In the genomic region with DNA sequence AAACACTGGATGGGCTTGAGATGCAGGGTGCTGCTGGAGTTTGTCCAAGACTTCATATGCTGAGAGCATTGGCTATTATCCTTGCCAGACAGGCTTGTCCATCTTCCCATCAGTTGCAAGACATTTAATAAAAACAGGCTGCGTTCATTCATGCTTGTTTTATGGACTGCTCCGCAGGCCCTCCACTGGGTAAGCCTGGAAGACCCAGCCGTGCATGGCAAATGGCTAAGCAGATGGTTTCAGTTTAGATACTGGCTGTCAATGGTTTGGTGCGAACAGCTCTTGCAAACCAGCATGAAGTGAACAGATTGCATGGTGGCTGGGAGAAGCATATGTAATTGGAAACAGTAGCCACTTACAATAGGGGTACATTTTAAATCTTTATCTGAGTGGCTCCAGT, we compare ENCODE assay signal across 8 mouse cellular contexts.
DNase-seq lines count a peak whose midpoint lies in the region; ATAC-seq lines count a peak whose summit lies in the region.

No protein-coding gene starts in this region.

- whole genome bisulfite sequencing in forebrain, embryonic 14.5 days, result 39% methylated on average over 4 of the region's 4 CpGs
- whole genome bisulfite sequencing in intestine, embryonic 15.5 days, result 62% methylated on average over 4 of the region's 4 CpGs
- 15% methylated on average over 4 of the region's 4 CpGs for WGBS in kidney, embryonic 16.5 days

- H3K9me3 ChIP-seq in forebrain, embryonic 14.5 days (replicated peaks; ENCODE audit: control insufficient read depth, low read length), result no peaks in the 10 kb centered on the region
- no peaks in the 10 kb centered on the region for H3K9me3 ChIP-seq in intestine, embryonic 15.5 days
- no peaks in the 10 kb centered on the region for H3K9me3 ChIP-seq in kidney, embryonic 16.5 days (ENCODE audit: low read length)

- DNase-seq in heart, postnatal 4 days, result peak; percentile 9
- no peak for DNase-seq in heart, adult 9 months (ENCODE audit: low spot score in 2 of 2)
- peak; percentile 94 for DNase-seq in forebrain, embryonic 14.5 days (ENCODE audit: low spot score)
- DNase-seq in layer of hippocampus, postnatal 14 days (ENCODE audit: low spot score in 2 of 2), result peak; percentile 60 to 91
- DNase-seq in right cerebral cortex, postnatal 10 days (ENCODE audit: low spot score in 2 of 2), result peak; percentile 67 to 79
- DNase-seq in heart, adult 11 months, result no peak

- H3K4me2 ChIP-seq in forebrain, embryonic 14.5 days (ENCODE audit: low read length), result no peak overlapping the region
- H3K4me2 ChIP-seq in intestine, embryonic 15.5 days (replicated peaks), result no peak overlapping the region
- H3K4me2 ChIP-seq in kidney, embryonic 16.5 days (replicated peaks; ENCODE audit: low read depth, low read length), result no peak overlapping the region

- H3K27ac ChIP-seq in forebrain, embryonic 14.5 days (ENCODE audit: low read depth, low read length), result peak overlapping the region; percentile 23; the same call in 1 of the 2 replicates
- no peak overlapping the region for H3K27ac ChIP-seq in intestine, embryonic 15.5 days
- no peak overlapping the region for H3K27ac ChIP-seq in kidney, embryonic 16.5 days (ENCODE audit: low read length)

- no peak overlapping the region for H3K9ac ChIP-seq in forebrain, embryonic 14.5 days (ENCODE audit: low read length)
- no peak overlapping the region for H3K9ac ChIP-seq in intestine, embryonic 15.5 days
- H3K9ac ChIP-seq in kidney, embryonic 16.5 days (replicated peaks; ENCODE audit: low read length), result no peak overlapping the region

- H3K36me3 ChIP-seq in forebrain, embryonic 14.5 days (ENCODE audit: control insufficient read depth, insufficient read depth, low read length), result no peaks in the 10 kb centered on the region
- no peaks in the 10 kb centered on the region for H3K36me3 ChIP-seq in intestine, embryonic 15.5 days
- no peaks in the 10 kb centered on the region for H3K36me3 ChIP-seq in kidney, embryonic 16.5 days (ENCODE audit: insufficient read depth, low read length)

- H3K27me3 ChIP-seq in forebrain, embryonic 14.5 days (replicated peaks; ENCODE audit: control insufficient read depth, insufficient read depth, low read length), result no peaks in the 10 kb centered on the region
- H3K27me3 ChIP-seq in intestine, embryonic 15.5 days (replicated peaks), result no peaks in the 10 kb centered on the region
- H3K27me3 ChIP-seq in kidney, embryonic 16.5 days (ENCODE audit: insufficient read depth, low read length), result no peaks in the 10 kb centered on the region

- peak; percentile 97 for ATAC-seq in forebrain, embryonic 14.5 days
- no peak for ATAC-seq in intestine, embryonic 15.5 days
- no peak for ATAC-seq in kidney, embryonic 16.5 days (ENCODE audit: low FRiP score, low TSS enrichment)

- no peak overlapping the region for H3K4me3 ChIP-seq in forebrain, embryonic 14.5 days (ENCODE audit: low read depth, low read length)
- no peak overlapping the region for H3K4me3 ChIP-seq in intestine, embryonic 15.5 days (replicated peaks)
- no peak overlapping the region for H3K4me3 ChIP-seq in kidney, embryonic 16.5 days (ENCODE audit: low read length)

- peaks cover 7% of the 10 kb centered on the region; the same call in 1 of the 2 replicates for H3K4me1 ChIP-seq in forebrain, embryonic 14.5 days (ENCODE audit: control insufficient read depth, insufficient read depth, low read length)
- H3K4me1 ChIP-seq in intestine, embryonic 15.5 days (replicated peaks), result no peaks in the 10 kb centered on the region
- no peaks in the 10 kb centered on the region for H3K4me1 ChIP-seq in kidney, embryonic 16.5 days (ENCODE audit: insufficient read depth, low read length)

Comparison
In these comparisons a context has a peak if more than half of its experiments do, and no peak if none do; other contexts are left out.
1. DNase-seq: peak in heart, postnatal 4 days (single experiment), forebrain, embryonic 14.5 days (single experiment), layer of hippocampus, postnatal 14 days (2 of 2) and right cerebral cortex, postnatal 10 days (2 of 2); none in heart, adult 9 months (0 of 2) and heart, adult 11 months (single experiment).